Mouse (Mus musculus): Measurements from ENCODE around the gene Ifnz. TPM values are rescaled to one million over a fixed set of nuclear protein-coding genes. Genes with fewer than 3 reads are reported as not detected.
"Not testable (repeated sequence)": the region's sequence is repeated elsewhere in the genome, so short reads cannot be mapped to it uniquely, and the experiment has no call there.

The Ifnz gene
- polyA plus RNA-seq, 1 experiment: not detected

DNA sequence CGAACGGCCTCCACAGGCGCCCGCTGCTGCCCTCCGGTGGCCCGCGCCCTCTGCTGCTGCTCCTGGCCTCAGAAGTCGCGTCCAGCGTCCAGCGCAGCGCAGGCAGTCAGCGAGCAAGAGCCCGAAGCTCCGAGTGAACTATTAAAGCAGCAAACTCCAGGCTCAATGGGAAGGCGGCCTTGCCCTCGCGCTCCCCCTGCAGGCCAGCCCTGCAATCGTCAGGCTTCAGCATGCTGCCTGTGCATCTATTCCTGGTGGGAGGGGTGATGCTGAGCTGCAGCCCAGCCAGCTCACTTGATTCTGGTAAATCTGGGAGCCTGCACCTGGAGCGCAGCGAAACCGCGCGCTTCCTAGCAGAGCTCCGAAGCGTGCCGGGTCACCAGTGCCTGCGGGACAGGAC, 6.5 kb downstream of the Ifnz start, which contains the start of gene Gm13277:
Gene Gm13277, plus strand, starts transcription at position 231 of the 400 bp plus-strand sequence.
- peak; percentile 45 for TF ChIP-seq CTCF (IDR thresholded peaks at IDR 0.05; ENCODE audit: control insufficient read depth, insufficient read depth, low read length)
- not testable (repeated sequence) for H3K27ac ChIP-seq (ENCODE audit: control insufficient read depth, insufficient read depth, low read depth, low read length, poor library complexity); H3K4me1 ChIP-seq (ENCODE audit: control insufficient read depth, insufficient read depth, low read length); H3K4me3 ChIP-seq (replicated peaks; ENCODE audit: control insufficient read depth, low read depth, low read length)
- WGBS: 0% methylated on average over 3 of the region's 28 CpGs

DNA sequence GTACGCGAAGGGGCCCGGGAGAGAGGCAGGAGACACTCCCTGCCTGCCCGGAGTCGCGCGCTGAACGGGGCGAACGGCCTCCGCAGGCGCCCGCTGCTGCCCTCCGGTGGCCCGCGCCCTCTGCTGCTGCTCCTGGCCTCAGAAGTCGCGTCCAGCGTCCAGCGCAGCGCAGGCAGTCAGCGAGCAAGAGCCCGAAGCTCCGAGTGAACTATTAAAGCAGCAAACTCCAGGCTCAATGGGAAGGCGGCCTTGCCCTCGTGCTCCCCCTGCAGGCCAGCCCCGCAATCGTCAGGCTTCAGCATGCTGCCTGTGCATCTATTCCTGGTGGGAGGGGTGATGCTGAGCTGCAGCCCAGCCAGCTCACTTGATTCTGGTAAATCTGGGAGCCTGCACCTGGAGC, 9.3 kb downstream of the Ifnz start, which contains the start of gene Gm13278:
Gene Gm13278, plus strand, starts transcription at position 301 of the 400 bp plus-strand sequence.
- not testable (repeated sequence) for H3K4me3 ChIP-seq (replicated peaks; ENCODE audit: control insufficient read depth, low read depth, low read length); H3K4me1 ChIP-seq (ENCODE audit: control insufficient read depth, insufficient read depth, low read length); H3K27ac ChIP-seq (ENCODE audit: control insufficient read depth, insufficient read depth, low read depth, low read length, poor library complexity)
- no CpG with 5 or more reads among the region's 28 CpGs for WGBS

DNA sequence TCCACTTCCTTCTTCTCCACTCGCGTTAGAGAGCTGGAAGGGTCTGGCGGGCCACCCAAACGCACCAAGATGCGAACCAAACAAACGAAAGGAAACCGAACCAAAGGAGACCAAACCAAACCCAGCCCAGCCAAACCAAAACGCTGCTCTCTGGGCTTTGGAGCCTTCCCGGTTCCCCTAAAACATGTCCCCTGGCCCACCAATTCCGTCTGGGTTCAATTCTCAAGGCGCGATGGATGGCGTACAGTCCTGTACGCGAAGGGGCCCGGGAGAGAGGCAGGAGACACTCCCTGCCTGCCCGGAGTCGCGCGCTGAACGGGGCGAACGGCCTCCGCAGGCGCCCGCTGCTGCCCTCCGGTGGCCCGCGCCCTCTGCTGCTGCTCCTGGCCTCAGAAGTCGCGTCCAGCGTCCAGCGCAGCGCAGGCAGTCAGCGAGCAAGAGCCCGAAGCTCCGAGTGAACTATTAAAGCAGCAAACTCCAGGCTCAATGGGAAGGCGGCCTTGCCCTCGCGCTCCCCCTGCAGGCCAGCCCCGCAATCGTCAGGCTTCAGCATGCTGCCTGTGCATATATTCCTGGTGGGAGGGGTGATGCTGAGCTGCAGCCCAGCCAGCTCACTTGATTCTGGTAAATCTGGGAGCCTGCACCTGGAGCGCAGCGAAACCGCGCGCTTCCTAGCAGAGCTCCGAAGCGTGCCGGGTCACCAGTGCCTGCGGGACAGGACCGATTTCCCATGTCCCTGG, 12.2 kb downstream of the Ifnz start, which contains the start of gene Gm13275:
Gene Gm13275, plus strand, starts transcription at position 552 of the 740 bp plus-strand sequence.
- H3K27ac ChIP-seq (ENCODE audit: control insufficient read depth, insufficient read depth, low read depth, low read length, poor library complexity); H3K4me3 ChIP-seq (replicated peaks; ENCODE audit: control insufficient read depth, low read depth, low read length); H3K4me1 ChIP-seq (ENCODE audit: control insufficient read depth, insufficient read depth, low read length): not testable (repeated sequence)
- 0% methylated on average over 18 of the region's 52 CpGs for WGBS

DNA sequence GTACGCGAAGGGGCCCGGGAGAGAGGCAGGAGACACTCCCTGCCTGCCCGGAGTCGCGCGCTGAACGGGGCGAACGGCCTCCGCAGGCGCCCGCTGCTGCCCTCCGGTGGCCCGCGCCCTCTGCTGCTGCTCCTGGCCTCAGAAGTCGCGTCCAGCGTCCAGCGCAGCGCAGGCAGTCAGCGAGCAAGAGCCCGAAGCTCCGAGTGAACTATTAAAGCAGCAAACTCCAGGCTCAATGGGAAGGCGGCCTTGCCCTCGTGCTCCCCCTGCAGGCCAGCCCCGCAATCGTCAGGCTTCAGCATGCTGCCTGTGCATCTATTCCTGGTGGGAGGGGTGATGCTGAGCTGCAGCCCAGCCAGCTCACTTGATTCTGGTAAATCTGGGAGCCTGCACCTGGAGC, 15.2 kb downstream of the Ifnz start, which contains the start of gene Gm13279:
Gene Gm13279, plus strand, starts transcription at position 301 of the 400 bp plus-strand sequence.
- WGBS: no CpG with 5 or more reads among the region's 28 CpGs
- not testable (repeated sequence) for H3K4me1 ChIP-seq (ENCODE audit: control insufficient read depth, insufficient read depth, low read length); H3K4me3 ChIP-seq (replicated peaks; ENCODE audit: control insufficient read depth, low read depth, low read length); H3K27ac ChIP-seq (ENCODE audit: control insufficient read depth, insufficient read depth, low read depth, low read length, poor library complexity)

DNA sequence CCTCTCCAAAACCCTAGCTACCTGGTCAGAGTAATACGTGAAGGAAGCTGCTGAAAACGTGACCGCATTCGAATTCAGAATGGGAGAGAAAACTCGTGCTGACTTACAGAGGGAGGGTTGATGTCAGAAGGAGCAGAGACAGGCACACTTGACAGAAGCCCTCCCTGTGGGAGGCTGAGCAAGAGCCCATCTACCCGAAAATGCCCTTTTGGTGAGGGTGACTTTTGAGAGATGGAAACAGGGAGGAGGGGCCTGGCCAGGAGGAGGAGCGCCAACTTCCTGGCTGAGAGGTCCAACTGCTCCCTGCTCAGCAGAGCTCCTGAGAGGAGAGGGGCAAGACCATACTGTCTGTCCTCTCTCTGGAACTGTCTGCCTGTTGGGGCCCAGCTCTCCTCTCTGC, 17.4 kb downstream of the Ifnz start, which contains the start of gene Gm13285:
Gene Gm13285, plus strand, starts transcription at position 301 of the 400 bp plus-strand sequence.
- H3K27ac ChIP-seq (ENCODE audit: control insufficient read depth, insufficient read depth, low read depth, low read length, poor library complexity); H3K4me1 ChIP-seq (ENCODE audit: control insufficient read depth, insufficient read depth, low read length); H3K4me3 ChIP-seq (replicated peaks; ENCODE audit: control insufficient read depth, low read depth, low read length): not testable (repeated sequence)
- WGBS: 2% methylated on average over 6 of the region's 7 CpGs

DNA sequence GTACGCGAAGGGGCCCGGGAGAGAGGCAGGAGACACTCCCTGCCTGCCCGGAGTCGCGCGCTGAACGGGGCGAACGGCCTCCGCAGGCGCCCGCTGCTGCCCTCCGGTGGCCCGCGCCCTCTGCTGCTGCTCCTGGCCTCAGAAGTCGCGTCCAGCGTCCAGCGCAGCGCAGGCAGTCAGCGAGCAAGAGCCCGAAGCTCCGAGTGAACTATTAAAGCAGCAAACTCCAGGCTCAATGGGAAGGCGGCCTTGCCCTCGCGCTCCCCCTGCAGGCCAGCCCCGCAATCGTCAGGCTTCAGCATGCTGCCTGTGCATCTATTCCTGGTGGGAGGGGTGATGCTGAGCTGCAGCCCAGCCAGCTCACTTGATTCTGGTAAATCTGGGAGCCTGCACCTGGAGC, 21.0 kb downstream of the Ifnz start, which contains the start of gene Gm13287:
Gene Gm13287, plus strand, starts transcription at position 301 of the 400 bp plus-strand sequence.
- not testable (repeated sequence) for H3K4me3 ChIP-seq (replicated peaks; ENCODE audit: control insufficient read depth, low read depth, low read length); H3K4me1 ChIP-seq (ENCODE audit: control insufficient read depth, insufficient read depth, low read length); H3K27ac ChIP-seq (ENCODE audit: control insufficient read depth, insufficient read depth, low read depth, low read length, poor library complexity)
- WGBS: no CpG with 5 or more reads among the region's 29 CpGs

DNA sequence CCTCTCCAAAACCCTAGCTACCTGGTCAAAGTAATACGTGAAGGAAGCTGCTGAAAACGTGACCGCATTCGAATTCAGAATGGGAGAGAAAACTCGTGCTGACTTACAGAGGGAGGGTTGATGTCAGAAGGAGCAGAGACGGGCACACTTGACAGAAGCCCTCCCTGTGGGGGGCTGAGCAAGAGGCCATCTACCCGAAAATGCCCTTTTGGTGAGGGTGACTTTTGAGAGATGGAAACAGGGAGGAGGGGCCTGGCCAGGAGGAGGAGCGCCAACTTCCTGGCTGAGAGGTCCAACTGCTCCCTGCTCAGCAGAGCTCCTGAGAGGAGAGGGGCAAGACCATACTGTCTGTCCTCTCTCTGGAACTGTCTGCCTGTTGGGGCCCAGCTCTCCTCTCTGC, 23.3 kb downstream of the Ifnz start, which contains the start of gene Gm13288:
Gene Gm13288, plus strand, starts transcription at position 301 of the 400 bp plus-strand sequence.
- H3K4me3 ChIP-seq (replicated peaks; ENCODE audit: control insufficient read depth, low read depth, low read length); H3K27ac ChIP-seq (ENCODE audit: control insufficient read depth, insufficient read depth, low read depth, low read length, poor library complexity); H3K4me1 ChIP-seq (ENCODE audit: control insufficient read depth, insufficient read depth, low read length): not testable (repeated sequence)
- WGBS: no CpG with 5 or more reads among the region's 8 CpGs

DNA sequence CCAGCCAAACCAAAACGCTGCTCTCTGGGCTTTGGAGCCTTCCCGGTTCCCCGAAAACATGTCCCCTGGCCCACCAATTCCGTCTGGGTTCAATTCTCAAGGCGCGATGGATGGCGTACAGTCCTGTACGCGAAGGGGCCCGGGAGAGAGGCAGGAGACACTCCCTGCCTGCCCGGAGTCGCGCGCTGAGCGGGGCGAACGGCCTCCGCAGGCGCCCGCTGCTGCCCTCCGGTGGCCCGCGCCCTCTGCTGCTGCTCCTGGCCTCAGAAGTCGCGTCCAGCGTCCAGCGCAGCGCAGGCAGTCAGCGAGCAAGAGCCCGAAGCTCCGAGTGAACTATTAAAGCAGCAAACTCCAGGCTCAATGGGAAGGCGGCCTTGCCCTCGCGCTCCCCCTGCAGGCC, 23.8 kb downstream of the Ifnz start:
- no CpG with 5 or more reads among the region's 34 CpGs for WGBS
- H3K27ac ChIP-seq (ENCODE audit: control insufficient read depth, insufficient read depth, low read depth, low read length, poor library complexity); H3K4me1 ChIP-seq (ENCODE audit: control insufficient read depth, insufficient read depth, low read length); H3K4me3 ChIP-seq (replicated peaks; ENCODE audit: control insufficient read depth, low read depth, low read length): not testable (repeated sequence)

DNA sequence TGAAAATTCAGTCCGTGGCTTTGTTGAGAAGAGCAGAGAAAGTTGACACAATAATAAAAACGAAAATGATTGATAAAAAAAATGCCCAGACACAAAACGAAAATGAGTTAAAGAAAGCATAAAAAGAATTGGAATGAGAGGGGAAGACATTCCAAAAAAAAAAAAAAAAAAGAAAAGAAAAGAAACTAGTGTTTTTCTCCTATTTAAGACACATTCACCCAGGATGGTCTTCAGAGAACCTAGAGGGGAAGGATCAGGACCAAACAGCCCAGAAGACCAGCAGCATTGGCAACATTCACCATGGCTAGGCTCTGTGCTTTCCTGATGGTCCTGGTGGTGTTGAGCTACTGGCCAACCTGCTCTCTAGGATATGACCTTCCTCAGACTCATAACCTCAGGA, 34.0 kb downstream of the Ifnz start, which contains the start of gene Ifna7:
Gene Ifna7, plus strand, starts transcription at position 301 of the 400 bp plus-strand sequence.
- H3K27ac ChIP-seq (ENCODE audit: control insufficient read depth, insufficient read depth, low read depth, low read length, poor library complexity): no peak within 1 kb of the TSS
- no peak for TF ChIP-seq POLR2A (IDR thresholded peaks at IDR 0.05; ENCODE audit: borderline replicate concordance, control insufficient read depth, low read depth, low read length)
- no peak for TF ChIP-seq CTCF (IDR thresholded peaks at IDR 0.05; ENCODE audit: control insufficient read depth, insufficient read depth, low read length)
- no peaks in the 10 kb centered on the region for H3K4me1 ChIP-seq (ENCODE audit: control insufficient read depth, insufficient read depth, low read length)
- H3K4me3 ChIP-seq (replicated peaks; ENCODE audit: control insufficient read depth, low read depth, low read length): no peak within 1 kb of the TSS
- 55% methylated on average over 3 of the region's 3 CpGs for WGBS

DNA sequence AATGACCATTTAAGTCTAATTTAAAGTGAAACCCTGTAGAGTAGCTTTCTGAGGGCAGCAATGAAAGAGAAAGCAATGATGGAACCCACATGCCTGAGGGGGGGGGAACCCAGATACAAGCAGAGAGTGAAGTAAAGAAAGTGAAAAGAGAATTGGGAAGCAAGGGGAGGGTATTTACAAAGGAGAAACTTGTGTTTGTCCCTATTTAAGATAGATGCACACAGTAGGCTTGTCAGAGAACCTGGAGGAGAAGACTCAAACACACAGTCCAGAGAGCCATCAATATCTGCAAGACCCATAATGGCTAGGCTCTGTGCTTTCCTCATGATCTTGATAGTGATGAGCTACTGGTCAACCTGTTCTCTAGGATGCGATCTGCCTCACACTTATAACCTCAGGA, 37.7 kb downstream of the Ifnz start, which contains the start of gene Ifna11:
Gene Ifna11, plus strand, starts transcription at position 301 of the 400 bp plus-strand sequence.
- Histone ChIP-seq H3K4me3 (replicated peaks; ENCODE audit: control insufficient read depth, low read depth, low read length) (no peak within 1 kb of the TSS), H3K27ac (ENCODE audit: control insufficient read depth, insufficient read depth, low read depth, low read length, poor library complexity) (no peak within 1 kb of the TSS), H3K4me1 (ENCODE audit: control insufficient read depth, insufficient read depth, low read length) (no peaks in the 10 kb centered on the region)
- 82% methylated on average over 1 of the region's 1 CpGs for WGBS
- TF ChIP-seq POLR2A (IDR thresholded peaks at IDR 0.05; ENCODE audit: borderline replicate concordance, control insufficient read depth, low read depth, low read length) (no peak), CTCF (IDR thresholded peaks at IDR 0.05; ENCODE audit: control insufficient read depth, insufficient read depth, low read length) (no peak)

Data from bone marrow, adult 2 months (tissue).